Mouse (Mus musculus) ES-E14 (cell line): Measurements from ENCODE around the gene Stpg4. TPM values are rescaled to one million over a fixed set of nuclear protein-coding genes. Genes with fewer than 3 reads are reported as not detected.

Experiments
- DNase-seq: peaks from one replicate; pipeline ENCODE4 v3.0.0-alpha.2; 2013; ENCODE audit warnings: low read depth, low spot score
- H3K27ac ChIP-seq: 2 replicates; pipeline ENCODE4 v1.5.1; 2012; ENCODE audit warnings: low read depth, mild to moderate bottlenecking, low read length, moderate library complexity, mixed read lengths; ENCODE audit not compliant: poor library complexity, insufficient read depth, severe bottlenecking
- H3K36me3 ChIP-seq: 2 replicates; pipeline ENCODE4 v1.6.1; 2012; ENCODE audit warnings: mild to moderate bottlenecking, low read length, moderate library complexity, mixed read lengths; ENCODE audit not compliant: control insufficient read depth, poor library complexity, insufficient read depth, severe bottlenecking
- H3K4me1 ChIP-seq, 2 experiments: fragments of 150-350 bp in 1 of 2; sonication (generic) in 1 of 2; 2 replicates each; pipeline ENCODE4 v1.6.1; 2012; ENCODE audit warnings: low read length in 2 of 2, mild to moderate bottlenecking in 1 of 2, mixed read lengths in 1 of 2; ENCODE audit not compliant: control insufficient read depth in 2 of 2, insufficient read depth in 2 of 2, poor library complexity in 1 of 2
- H3K4me3 ChIP-seq, 2 experiments: fragments of 150-350 bp in 1 of 2; sonication (generic) in 1 of 2; 2 replicates each; pipeline ENCODE4 v1.5.1; 2012; ENCODE audit warnings: low read length in 2 of 2, low read depth in 1 of 2, mild to moderate bottlenecking in 1 of 2, mixed read lengths in 1 of 2; ENCODE audit not compliant: insufficient read depth in 1 of 2, poor library complexity in 1 of 2, severe bottlenecking in 1 of 2
- H3K9ac ChIP-seq: 2 replicates; pipeline ENCODE4 v1.6.1; 2012; ENCODE audit warnings: low read depth, mild to moderate bottlenecking, low read length, mixed read lengths; ENCODE audit not compliant: poor library complexity, insufficient read depth, severe bottlenecking
- H3K9me3 ChIP-seq: fragments of 150-350 bp; sonication (generic); 2 replicates; pipeline ENCODE4 v1.6.1; 2012; ENCODE audit warnings: low read depth, mild to moderate bottlenecking, low read length; ENCODE audit not compliant: control insufficient read depth, insufficient read depth
- CHD2 ChIP-seq: IDR thresholded peaks from 2 replicates; pipeline ENCODE4 v1.6.1; 2014; ENCODE audit warnings: mild to moderate bottlenecking, low read depth, low read length, inconsistent platforms
- HCFC1 ChIP-seq: IDR thresholded peaks from 2 replicates; pipeline ENCODE4 v1.6.1; 2012; ENCODE audit warnings: low read length, inconsistent platforms, borderline replicate concordance; ENCODE audit not compliant: insufficient read depth
- MAFK ChIP-seq: IDR thresholded peaks from 2 replicates; pipeline ENCODE4 v1.6.1; 2014; ENCODE audit warnings: mild to moderate bottlenecking, low read depth, low read length, inconsistent platforms; ENCODE audit not compliant: insufficient read depth
- ZC3H11A ChIP-seq: IDR thresholded peaks from 2 replicates; pipeline ENCODE4 v1.6.1; 2012; ENCODE audit warnings: low read depth, mild to moderate bottlenecking, inconsistent platforms, low read length, borderline replicate concordance
- ZNF384 ChIP-seq: IDR thresholded peaks from 2 replicates; pipeline ENCODE4 v1.6.1; 2012; ENCODE audit warnings: low read depth, low read length, inconsistent platforms
- in situ Hi-C, 2 experiments: fragments of 600-800 bp; cut with MboI; formaldehyde crosslinking; loops; one replicate each; pipeline ENCODE4 v1.15.1; 2025; ENCODE audit warnings: low sequenced_read_pairs in 2 of 2, inconsistent platforms in 1 of 2; ENCODE audit not compliant: unreplicated experiment in 2 of 2
- total RNA-seq: library from RNA; depleted of rRNA; stranded (reverse); fragments of 300-350 nt; gene quantifications from 2 replicates; pipeline ENCODE4 v1.2.3, GENCODE M21; 2012; rRNA removed

Stpg4 gene
- total RNA-seq, 1 experiment, result not detected

- Histone ChIP-seq H3K27ac (no peak overlapping the region), H3K4me3 (no peak overlapping the region), H3K36me3 (no peaks in the 10 kb centered on the region; the same call in 1 of the 2 replicates), H3K9me3 (no peaks in the 10 kb centered on the region), H3K9ac (no peak overlapping the region), H3K4me1 (peaks cover 2 to 32% of the 10 kb centered on the region in 2 experiments; a peak in 2 of 4 replicates)
- no peak for TF ChIP-seq MAFK
- TF ChIP-seq CHD2, result no peak
- no peak for TF ChIP-seq ZNF384
- no peak for TF ChIP-seq ZC3H11A
- in situ Hi-C loops, result no loop called here
- no peak for DNase-seq
Measured at GRCm38 (mm10) chr17:87348353-87348752, 79.2 kb downstream of the Stpg4 start.

GRCm38 (mm10) chr17:87345252-87345593, 82.3 kb downstream of the Stpg4 start:
- DNase-seq, result no peak
- TF ChIP-seq CHD2 (no peak), ZC3H11A (no peak), MAFK (no peak), ZNF384 (no peak), HCFC1 (no peak)
- no peak overlapping the region for H3K4me3 ChIP-seq
- H3K36me3 ChIP-seq, result no peaks in the 10 kb centered on the region; the same call in 1 of the 2 replicates
- H3K9me3 ChIP-seq, result no peaks in the 10 kb centered on the region
- H3K4me1 ChIP-seq, result peaks cover 0 to 7% of the 10 kb centered on the region in 2 experiments; a peak in 2 of 4 replicates
- no peak overlapping the region for H3K9ac ChIP-seq
- in situ Hi-C loops, result no loop called here
- H3K27ac ChIP-seq, result no peak overlapping the region

GRCm38 (mm10) chr17:87344441-87345251, 82.9 kb downstream of the Stpg4 start:
- Histone ChIP-seq H3K9me3 (no peaks in the 10 kb centered on the region), H3K36me3 (no peaks in the 10 kb centered on the region; the same call in 1 of the 2 replicates), H3K27ac (no peak overlapping the region), H3K4me1 (peaks cover 0 to 6% of the 10 kb centered on the region in 2 experiments; a peak in 2 of 4 replicates), H3K4me3 (no peak overlapping the region), H3K9ac (no peak overlapping the region)
- no peak for DNase-seq
- in situ Hi-C loops, result no loop called here
- TF ChIP-seq ZNF384, result no peak
- TF ChIP-seq MAFK, result no peak
- no peak for TF ChIP-seq HCFC1
- TF ChIP-seq CHD2, result no peak
- no peak for TF ChIP-seq ZC3H11A

GRCm38 (mm10) chr17:87343060-87343703, 84.4 kb downstream of the Stpg4 start:
- in situ Hi-C loops, result no loop called here
- Histone ChIP-seq H3K9ac (no peak overlapping the region), H3K36me3 (no peaks in the 10 kb centered on the region; the same call in 1 of the 2 replicates), H3K4me3 (no peak overlapping the region), H3K9me3 (no peaks in the 10 kb centered on the region), H3K27ac (no peak overlapping the region), H3K4me1 (no peaks in the 10 kb centered on the region)
- TF ChIP-seq ZC3H11A (no peak), CHD2 (no peak), ZNF384 (no peak)
- no peak for DNase-seq

Other genes with a start within 250 kb of the Stpg4 start
- gene Mcfd2, start 161.8 kb downstream of the Stpg4 start, total RNA-seq, result 81.8 and 98.4 TPM in 2 replicates
- 2.7 and 4.2 TPM in 2 replicates for gene Ttc7, start 144.9 kb downstream of the Stpg4 start, total RNA-seq
- gene Calm2, start 19.2 kb upstream of the Stpg4 start, total RNA-seq, result 208 and 358 TPM in 2 replicates
- 170 and 405 TPM in 2 replicates for gene Epcam, start 208.2 kb upstream of the Stpg4 start, total RNA-seq
- gene Msh2, start 244.6 kb upstream of the Stpg4 start, total RNA-seq, result 102 and 120 TPM in 2 replicates